Mouse (Mus musculus) lung, postnatal 0 days (tissue): ENCODE measurements at regions not wholly inside any gene's neighbourhood (a gene's known extent, or its start where the extent isn't known, plus 50 kb on each side); places are given as distances from the start of the nearest gene placed in this dataset.

Source experiments
- CTCF ChIP-seq: IDR thresholded peaks from 2 replicates; pipeline ENCODE4 v1.5.1; 2016; ENCODE audit warnings: antibody characterized with exemption, mild to moderate bottlenecking
- EP300 ChIP-seq: IDR thresholded peaks from 2 replicates; pipeline ENCODE4 v1.6.1; 2016; ENCODE audit warnings: antibody characterized with exemption, mild to moderate bottlenecking, control low read depth

DNA sequence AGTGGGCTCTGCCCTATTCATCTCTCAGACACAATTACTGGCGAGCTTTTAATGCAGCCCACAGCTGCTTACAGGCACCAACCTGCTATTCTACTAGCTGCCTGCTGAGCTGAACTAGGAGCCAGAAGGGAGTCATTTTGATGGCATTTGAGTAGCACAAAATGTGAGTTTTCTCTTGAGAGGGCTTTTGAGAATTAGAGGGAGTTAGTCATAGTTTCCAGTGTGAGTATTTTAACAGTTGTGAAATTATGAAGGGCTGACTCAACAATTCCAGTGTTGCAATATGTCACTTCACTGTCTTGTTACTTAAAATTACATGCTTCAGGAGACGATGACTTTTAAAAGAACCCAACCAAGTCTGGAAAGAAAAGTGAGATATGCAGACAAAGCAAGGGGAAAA, 54.4 kb upstream of the Ly86 start:
- TF ChIP-seq CTCF (no peak), EP300 (peak; percentile 98)
